Mouse (Mus musculus) adrenal gland (tissue): ENCODE data around the gene Cacna2d2.

Source experiments
- intact Hi-C: fragments of 180-260 bp; cut with DNase I; formaldehyde crosslinking; loops from one replicate; pipeline ENCODE4 v1.15.1; 2025
- long read RNA-seq, 2 experiments: library from polyadenylated mRNA; unstranded; transcript quantifications; one replicate each; pipeline ENCODE4 v2.0.0; 2020; ENCODE audit warnings: borderline replicate concordance in 1 of 2; ENCODE audit not compliant: insufficient replicate concordance in 1 of 2

Cacna2d2 gene
- long read RNA-seq, experiment 1 = 0 reads
- long read RNA-seq, experiment 2, partial matches to known transcripts = 0 of 1 reads
- long read RNA-seq, experiment 2, other reads (novel, unspliced or antisense) = 1 of 1 reads

DNA sequence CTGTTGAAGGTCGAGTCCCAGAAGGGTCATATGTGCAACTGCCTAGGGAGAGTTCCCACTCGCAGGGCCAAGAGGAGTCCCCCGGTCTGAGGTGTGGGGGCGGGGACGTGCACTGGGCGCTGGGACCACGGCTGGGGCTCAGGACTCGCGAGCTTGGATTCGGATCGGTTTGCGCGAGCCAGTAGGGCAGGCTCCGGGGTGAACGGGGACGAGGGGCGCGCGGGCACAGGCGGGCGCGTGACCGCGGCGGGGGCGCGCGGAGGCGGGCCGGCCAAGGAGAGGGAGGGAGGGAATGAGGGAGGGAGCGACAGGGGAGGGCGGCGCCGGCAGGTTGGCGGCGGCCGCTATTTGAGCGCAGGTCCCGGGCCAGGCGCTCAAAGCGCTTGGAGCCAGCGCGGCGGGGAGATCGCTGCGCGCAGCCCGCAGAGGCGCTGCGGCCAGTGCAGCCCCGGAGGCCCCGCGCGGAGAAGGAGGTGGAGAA lies at the start of gene Cacna2d2:
TSS of gene Cacna2d2 (plus strand) at position 122 of the 481 bp plus-strand sequence.
- intact Hi-C loops = no loop called here

- intact Hi-C loops = loop anchor here (5.0 to 10.0 kb wide), 2 partner anchors 63 to 450 kb away; no protein-coding TSS in a partner anchor
These were observed 44.6 kb upstream of the Cacna2d2 start for GRCm38 (mm10) chr9:107354826-107355225.

DNA sequence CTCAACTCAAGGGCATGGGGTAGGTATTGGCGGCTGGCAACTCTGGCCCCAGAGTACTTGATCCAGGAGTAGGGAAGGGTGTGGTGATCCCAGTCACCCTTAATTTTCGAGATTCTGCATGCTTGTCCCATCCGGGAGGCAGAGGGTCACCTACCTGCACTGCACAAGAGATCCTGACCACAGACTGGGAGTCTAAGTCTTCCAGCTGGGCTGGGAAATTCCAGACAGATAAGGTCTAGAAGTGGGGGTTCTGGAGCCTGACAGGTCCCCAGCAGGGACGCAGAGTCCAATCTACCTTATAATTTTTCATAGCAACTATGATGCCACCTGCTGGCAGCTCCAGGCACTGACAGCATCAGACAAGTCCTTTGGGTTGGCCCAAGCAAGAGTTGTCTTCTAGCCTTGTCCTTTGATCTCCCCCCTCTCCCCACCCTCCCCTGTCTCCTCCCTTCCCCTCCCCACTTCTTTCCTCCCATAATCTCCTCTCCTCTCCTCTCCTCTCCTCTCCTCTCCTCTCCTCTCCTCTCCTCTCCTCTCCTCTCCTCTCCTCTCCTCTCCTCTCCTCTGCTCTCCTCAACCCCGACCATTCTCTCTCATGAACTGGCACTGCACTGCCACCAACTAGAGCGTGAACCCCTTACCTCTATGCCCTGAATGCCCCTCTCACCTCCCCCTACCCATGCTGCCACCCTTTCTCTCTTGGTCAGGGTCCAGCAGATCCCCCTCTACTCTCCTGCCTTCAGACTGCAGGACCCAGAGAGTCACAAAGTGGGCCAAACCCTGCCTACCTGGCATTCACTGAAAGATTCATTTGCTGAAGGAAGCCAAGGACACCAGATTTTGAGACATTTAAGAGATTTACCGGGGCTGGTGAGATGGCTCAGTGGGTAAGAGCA lies 43.3 kb upstream of the Cacna2d2 start:
- intact Hi-C loops = loop anchor here (2.0 to 10.0 kb wide), 3 partner anchors 64 to 451 kb away; no protein-coding TSS in a partner anchor

DNA sequence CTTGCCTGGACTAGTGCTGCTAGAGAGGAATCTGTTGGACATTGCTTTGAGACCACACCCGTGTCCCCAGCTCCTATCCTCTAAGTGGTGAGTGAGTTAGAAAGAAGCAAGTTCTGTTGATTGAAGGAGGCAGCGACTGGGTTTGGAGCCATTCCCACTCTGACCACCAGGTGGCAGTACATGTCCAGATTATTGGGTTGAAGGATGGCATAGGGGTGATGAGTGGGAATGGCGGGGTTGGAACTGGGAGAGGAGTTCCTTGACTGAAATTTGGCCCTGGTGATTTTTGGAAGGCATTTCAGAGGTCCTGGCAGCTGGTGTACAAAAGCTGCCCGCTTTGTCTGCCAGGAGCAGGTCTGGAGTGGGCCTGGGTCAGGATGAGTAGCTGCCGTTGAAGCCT lies 41.8 kb upstream of the Cacna2d2 start:
- intact Hi-C loops = loop anchor here (2.0 to 10.0 kb wide), 3 partner anchors 65 to 453 kb away; no protein-coding TSS in a partner anchor

DNA sequence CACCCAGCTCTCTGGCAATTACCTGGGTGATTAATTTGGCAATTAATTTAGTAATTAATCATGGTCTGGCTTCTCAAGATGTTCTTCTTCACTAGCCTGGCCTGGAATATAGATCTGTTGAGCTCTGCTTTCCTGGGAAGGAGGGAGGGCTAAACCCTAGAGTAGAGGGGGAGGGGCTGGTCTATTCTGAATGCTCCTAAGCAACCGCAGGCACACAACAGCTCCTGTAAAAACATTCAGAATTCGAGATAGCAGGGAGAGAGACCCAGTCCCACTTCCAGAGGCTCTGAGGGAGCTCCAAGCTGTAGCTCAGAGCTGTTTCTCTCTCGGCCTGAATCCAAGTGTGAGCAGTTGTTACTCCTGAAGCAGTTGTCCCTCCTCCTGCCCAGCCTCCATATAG lies 38.4 kb upstream of the Cacna2d2 start:
- intact Hi-C loops = no loop called here

DNA sequence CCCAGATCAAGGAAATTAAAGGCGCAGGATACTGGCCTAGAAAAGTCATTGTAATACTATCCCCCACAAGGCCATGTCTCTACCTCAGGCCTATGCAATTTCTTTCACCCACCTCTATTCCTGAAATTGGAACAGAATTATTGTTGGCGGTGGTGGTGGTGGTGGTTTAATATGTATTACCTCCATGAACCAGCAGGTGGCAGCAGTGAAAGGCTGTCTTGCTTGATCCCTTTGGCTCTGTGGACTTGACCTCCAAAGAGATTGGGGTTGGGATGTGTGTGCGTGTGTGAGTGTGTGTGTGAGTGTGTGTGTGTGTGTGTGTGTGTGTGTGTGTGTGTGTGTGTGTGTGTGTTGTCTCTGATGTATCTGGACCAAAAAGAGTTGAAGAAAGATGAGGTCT lies 32.8 kb upstream of the Cacna2d2 start:
- intact Hi-C loops = loop anchor here (2.0 to 5.0 kb wide), 2 partner anchors 101 to 148 kb away; no protein-coding TSS in a partner anchor

DNA sequence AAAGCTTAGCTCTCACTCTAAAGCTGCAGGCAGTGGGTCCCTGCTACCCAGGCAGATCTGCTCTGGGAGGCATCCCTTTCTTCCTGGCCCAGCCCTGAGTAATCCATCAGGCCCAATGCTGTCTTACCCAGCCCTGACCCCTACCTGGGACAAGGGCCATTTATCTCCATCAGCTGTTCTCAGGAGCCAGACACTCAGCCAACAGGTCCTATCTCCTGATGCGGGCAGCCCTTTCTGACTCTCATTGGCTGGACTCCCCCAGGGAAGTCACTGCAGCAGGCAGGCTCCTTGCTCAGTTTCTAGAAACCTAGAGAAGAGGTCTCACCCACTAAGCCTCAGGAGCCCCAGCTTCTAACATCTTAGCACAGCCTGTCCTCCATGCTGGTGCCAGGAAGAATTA lies 31.1 kb upstream of the Cacna2d2 start:
- intact Hi-C loops = loop anchor here (5.0 kb wide), 1 partner anchor 99 kb away; no protein-coding TSS in a partner anchor

DNA sequence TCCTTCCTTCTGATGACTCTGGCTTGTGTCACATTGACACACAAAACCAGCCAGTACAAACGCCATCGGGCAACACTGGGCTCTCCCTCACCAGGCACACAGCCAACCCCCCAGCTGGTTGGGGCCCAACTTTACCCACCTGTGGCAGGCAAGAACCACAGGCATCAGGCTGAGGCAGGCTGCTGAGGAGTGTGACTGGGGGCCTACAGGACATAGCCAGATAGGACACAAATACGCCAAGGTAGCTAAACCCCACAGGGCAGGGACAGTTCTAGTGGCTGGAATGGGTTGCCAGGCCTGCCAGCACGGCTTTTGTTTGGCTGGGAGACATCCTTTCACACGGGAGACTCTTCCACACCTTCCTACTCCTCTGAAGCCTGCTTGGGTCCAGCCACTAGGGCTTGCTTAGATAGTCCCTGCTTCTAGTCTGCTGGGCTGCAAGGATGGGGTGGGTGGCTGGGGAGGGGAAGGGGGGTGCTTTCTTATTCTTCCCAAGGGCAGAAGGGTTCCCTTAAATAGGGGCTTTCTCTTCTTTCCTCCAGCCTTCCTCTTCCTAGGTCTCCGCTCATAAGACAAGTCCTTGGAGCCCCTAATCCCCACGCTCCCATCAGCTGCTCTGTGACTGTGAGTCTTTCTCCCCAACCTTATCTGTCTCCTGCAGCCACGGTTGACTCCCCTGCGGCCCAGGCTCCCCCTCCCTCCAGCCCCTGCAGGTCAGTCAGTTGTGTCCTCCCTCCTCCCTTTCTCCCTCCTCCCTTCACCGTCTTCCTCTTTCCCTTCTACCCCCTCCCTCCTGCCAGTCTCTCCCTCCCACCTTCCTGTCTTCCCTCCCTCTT lies 29.9 kb upstream of the Cacna2d2 start:
- intact Hi-C loops = loop anchor here (5.0 kb wide), 1 partner anchor 98 kb away; no protein-coding TSS in a partner anchor

DNA sequence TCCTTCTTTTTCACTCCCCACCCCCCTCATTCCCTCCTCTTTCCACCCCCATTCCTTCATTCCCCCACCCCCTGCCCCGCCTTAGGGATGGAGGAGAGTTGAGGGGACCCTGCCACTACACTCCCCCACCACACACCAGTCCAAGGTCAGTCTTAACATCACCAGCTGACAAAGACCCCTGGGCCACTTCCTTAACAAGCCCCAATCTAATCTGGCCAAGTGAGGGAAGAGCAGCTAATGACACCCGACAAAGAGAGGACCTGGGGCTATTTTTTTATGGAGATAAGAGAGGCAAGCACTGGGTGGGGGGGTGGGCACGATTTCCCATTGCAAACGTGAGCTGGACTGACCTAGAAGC lies 29.3 kb upstream of the Cacna2d2 start:
- intact Hi-C loops = no loop called here

- intact Hi-C loops = no loop called here
These were observed 27.0 kb upstream of the Cacna2d2 start for GRCm38 (mm10) chr9:107372441-107372840.

GRCm38 (mm10) chr9:107374623-107375022 lies 24.8 kb upstream of the Cacna2d2 start:
- intact Hi-C loops = no loop called here

- intact Hi-C loops = no loop called here
These were observed 24.0 kb upstream of the Cacna2d2 start for GRCm38 (mm10) chr9:107375451-107375850.

DNA sequence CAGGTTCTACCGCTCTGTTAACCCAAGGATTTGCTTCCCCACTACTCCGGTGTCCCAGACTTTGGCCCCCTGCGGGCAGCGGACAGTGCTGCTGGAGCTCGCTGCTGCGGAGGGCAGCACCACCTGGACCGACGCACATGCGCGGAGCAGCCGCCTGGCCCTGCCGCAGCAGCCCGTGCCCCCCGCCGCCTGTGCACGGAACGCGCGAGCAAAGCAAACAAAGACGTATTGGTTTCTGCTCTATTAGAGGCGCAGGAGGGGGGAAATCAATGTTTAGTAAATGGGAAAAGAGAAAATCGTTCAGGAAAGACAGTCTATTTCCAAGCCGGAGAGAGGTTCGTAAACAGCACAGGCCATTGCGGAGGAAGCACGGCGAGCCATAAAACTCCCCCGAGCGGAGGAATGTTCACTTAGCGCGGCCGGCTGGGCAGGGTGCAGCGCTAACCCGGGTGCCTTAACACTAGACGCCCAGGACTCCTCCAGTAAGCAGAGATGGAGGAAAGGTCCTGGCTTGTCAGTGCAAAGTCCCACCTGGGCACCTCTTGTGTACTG lies 21.4 kb upstream of the Cacna2d2 start:
- intact Hi-C loops = no loop called here

DNA sequence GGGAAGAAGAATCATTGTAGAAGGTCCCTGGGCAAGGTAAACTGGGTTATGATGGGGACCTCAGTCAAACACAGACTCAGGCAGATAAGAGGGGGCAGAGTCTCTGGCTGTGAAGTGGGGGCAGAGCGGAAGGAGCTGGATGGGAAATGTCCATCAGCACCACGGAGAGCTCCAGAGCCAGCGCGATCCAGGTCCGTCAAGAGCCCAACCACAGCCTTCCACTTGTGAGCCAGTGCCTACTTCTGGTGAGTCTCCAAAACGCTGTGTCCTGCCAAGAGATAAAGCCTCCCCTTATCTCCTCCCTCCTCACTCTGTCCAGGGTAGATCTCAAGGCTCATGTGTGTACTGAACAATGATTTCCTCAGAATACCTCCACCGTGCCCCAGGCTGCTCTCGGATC lies 17.7 kb upstream of the Cacna2d2 start:
- intact Hi-C loops = no loop called here

- intact Hi-C loops = no loop called here
These were observed 15.0 kb upstream of the Cacna2d2 start for GRCm38 (mm10) chr9:107384396-107384795.

DNA sequence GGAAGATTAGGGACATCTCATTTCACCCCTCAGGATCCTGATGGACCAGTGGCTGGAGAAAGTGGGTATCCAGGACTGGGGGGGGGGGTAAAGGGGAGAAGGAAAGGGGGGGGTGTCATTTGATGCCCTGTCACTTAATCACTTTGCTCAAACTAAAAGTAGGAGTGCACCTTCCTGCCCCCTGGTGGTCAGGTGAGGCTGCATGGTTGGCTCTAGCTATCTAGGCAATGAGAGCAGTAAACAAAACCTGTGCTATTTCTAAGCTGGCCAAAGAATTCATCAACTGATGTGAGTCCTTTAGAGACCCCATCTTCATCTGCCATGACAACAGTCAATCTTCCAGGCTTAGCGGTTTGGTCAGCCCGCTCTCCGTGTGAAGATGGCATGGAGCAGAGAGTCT lies 12.7 kb upstream of the Cacna2d2 start:
- intact Hi-C loops = no loop called here

GRCm38 (mm10) chr9:107387708-107388107 lies 11.7 kb upstream of the Cacna2d2 start:
- intact Hi-C loops = no loop called here

- intact Hi-C loops = no loop called here
These were observed 11.1 kb upstream of the Cacna2d2 start for GRCm38 (mm10) chr9:107388263-107388662.

DNA sequence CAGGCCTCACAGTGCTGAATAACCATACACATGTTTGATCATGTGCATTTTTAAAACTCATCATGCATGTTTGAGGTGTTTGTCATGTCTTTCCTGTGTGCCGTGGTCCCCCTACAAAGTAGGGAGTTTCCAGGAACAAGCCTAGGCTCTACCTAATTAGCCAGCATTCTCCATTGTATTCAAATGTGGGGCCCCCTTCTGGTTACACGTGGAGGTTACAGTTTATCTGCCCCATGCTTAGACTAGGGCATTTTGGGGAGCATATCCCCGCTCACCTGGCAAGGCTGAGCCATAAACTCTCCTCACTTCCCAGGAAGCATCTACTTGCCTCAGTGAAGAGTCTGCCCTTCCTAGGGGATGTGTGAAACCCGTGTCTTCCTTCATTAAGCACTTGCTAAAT lies 3.0 kb upstream of the Cacna2d2 start:
- intact Hi-C loops = no loop called here

- intact Hi-C loops = no loop called here
These were observed 444 bp upstream of the Cacna2d2 start for GRCm38 (mm10) chr9:107398968-107399367.

DNA sequence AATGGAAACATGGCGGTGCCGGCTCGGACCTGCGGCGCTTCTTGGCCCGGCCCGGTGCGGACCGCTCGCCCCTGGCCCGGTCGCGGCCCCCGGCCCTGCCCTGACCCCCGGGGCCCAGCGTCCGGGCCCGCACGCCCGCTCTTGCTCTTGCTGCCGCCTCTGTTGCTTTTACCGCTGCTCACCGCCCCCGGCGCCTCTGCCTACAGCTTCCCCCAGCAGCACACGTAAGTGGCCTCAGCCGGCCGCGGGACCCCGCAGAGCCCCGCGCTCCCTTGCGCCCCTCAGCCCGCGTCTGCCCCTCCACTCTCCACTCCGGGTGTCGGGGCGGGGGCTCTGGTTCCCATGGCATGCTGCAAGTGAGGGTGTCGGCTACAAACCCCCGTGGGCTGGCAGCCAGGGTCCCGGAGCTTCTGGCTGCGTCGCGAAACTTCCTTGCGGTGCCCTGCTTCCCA lies 674 bp downstream of the Cacna2d2 start:
- intact Hi-C loops = no loop called here
